Mouse (Mus musculus) left cerebral cortex, adult 8-10 months (tissue): Measurements from ENCODE around the gene Atcay. TPM values are rescaled to one million over a fixed set of nuclear protein-coding genes. Genes with fewer than 3 reads are reported as not detected.

ENCODE experiments used
- DNase-seq, 2 experiments: peaks; one replicate each; pipeline ENCODE4 v3.0.0; 2022; ENCODE audit warnings: low spot score in 2 of 2
- total RNA-seq, 4 experiments: library from RNA; stranded (reverse); gene quantifications; 2 replicates each; pipeline ENCODE4 v1.2.4; 2022

Gene Atcay
- 100 to 1,000 TPM; 165 to 189 (median 171) TPM for total RNA-seq

DNA sequence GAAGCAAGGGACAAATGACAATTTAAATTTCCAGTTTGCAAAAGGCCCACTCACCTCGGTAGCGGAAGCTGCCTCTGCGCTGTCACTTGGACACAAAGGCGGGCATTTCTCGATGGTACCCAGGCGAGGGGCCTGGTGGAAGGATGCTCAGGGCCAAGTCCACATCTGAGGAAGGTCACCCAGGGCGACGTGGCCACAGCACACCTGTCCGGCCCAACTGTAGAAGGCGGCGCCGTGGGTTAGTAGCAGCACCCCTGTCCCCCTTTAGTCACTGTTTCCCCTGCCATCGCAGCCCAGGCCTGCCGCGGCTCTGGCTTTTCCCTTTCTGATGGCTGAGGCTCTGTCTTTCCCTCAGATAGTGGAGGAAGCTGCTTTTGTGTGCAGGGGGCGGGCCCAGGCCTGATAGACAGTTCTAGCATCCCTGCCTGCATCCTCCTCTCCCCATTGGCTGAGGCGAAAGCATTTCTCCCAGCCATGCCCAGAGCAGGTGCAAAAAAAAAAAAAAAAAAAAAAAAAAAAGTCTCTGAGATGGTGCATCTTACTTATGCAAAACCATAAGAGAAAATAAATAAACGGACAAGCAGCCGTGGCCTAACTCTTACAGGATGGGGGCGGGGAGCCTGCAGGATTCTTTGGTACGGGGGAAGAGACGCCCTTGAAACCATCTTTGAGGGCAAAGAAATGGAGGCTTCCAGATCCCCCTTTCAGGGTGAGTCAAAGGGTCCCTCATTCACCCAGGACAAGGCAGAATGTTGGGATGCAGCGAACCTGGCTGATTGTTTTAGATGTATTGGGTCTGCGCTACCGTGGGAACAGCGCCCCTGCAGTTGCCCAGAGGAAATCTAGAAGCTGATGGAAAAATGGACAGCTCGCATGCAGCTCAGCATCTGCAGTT is at the start of gene Atcay:
Atcay (minus strand) TSS at position 396 of the 895 bp plus-strand sequence.
- peak; percentile 72 to 87 for DNase-seq

DNA sequence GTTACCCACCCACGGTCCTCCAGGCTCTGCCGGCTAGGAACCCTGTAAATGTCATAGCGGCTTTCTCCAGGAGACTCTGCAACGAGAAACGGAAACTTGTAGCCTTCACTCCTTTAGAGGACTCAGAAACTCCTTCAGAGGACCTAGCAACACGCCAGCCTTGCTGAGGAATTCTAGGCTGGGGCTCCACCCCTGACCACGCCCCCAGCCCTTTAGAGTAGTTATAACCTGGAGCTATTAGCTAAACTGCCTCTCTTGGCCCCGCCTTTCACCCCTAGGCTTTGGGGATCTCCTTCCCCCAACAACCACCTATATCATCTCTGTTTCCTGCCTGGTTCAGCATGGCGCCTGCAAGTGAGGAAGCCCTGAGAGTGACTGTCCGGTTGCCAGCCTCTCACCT is 48.9 kb upstream of the Atcay start:
- DNase-seq, result no peak

DNA sequence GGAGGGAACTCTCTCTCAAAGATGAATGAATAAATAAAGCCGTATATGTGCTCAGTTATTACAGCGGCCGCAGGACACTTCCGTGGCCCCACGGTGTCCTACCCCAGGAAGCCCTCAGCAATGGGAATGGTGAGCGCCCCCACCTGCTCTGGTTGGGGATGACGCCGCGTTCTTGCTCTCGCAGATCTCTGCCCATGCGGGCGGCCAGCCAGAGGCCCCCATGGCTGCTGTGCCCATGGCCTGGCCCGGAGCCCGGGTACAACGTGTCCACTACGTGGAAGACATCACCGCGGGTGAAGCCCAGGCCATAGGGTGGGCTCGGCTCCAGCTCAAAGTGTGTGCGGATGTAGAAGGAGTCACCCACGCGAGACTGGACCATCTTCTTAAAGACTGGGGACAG is 47.0 kb upstream of the Atcay start:
- DNase-seq, result no peak

DNA sequence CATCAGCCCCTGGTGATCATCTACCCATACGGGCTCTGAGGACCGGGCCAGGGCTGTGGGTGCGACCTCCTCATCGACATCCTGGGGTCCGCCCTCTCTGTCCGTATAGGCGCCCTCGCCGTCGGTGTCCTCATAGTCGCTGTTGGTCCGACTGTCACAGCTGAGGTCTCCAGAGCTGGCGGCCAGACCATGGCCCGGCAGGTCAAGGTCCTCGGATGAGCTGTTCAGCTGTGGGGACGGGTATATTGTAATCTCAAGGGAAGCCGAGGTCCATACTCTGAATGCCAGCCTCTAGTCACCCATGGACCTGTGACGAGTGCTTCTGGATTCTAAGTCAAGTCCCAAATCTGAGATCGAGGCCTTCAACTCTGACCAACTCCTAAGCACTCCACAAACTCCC is 43.2 kb upstream of the Atcay start:
- no peak for DNase-seq

DNA sequence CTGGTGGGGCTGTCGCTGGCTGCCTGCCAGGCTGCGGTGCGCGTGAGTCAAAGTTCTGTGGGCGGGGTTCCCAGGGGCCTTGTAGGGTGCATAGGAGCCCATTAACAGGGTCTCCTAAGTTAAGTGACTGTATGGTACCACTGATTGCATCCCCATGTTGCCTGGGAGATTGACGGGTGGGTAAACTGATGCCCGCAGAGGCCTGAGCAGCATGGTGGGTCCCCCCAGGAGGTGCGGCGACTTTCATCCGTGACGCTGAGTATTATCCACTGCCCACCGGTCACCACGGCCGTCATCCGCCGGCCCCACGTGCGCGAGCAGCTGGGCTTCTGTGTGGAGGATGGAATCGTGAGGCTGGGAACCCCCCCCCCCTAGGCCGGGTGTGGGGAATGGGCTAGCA is 41.7 kb upstream of the Atcay start:
- no peak for DNase-seq

DNA sequence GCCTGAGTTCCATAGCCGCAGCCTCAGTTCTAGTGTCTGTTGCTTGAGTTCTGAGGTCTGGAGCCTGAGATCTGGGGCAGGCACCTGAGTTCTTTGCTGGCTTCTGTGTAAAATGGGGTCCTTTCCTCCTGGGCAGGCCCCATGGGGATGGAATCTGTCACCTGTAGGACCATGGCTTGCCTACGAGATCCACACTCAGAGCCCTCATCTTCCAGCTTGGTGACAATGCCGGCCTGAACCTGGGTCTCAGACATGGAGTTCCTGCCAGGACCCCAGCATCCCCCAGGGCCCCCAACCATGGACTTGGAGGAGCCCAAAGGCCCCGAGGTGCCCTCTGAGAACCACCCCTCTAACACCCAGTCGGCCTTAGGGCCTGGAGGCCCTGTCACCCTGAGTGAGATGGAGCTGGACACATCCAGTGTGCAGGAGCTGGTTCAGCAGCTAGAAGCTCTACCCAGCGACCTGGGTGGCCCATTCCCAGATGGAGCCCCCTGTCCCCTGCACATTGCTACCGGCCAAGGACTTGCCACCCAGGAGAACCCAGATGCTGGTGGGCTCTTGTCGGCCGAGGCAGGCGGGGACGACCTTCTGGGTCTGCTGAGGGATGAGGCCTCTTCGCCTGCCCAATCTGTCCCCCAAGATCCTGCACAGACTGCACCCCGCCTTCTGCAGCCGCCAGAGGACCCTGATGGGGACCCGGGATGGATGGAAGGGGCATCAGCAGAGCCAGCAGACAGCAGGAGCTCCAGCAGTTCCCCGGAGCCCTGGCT is 38.2 kb upstream of the Atcay start:
- DNase-seq, result no peak

DNA sequence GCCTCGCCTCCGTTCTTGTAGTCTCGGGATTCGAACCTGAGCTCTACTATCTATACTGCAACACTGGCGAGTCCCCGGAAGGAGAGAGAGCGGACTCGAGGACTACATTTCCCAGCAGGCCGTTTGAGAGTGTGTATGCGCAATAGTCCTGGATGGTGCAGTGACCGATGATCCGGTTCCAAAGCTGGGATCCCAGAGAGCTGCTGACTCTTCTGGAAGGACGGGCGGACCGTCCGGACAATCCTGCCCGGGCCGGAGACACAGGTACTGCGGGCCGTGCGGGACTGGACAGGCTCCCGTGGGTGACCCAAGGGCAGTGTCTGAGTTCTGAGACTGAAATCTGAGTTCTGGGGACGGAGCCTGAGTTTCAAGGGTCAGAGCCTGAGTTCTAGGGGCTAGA is 37.4 kb upstream of the Atcay start:
- DNase-seq, result peak in 1 of 2 experiments; percentile 85

DNA sequence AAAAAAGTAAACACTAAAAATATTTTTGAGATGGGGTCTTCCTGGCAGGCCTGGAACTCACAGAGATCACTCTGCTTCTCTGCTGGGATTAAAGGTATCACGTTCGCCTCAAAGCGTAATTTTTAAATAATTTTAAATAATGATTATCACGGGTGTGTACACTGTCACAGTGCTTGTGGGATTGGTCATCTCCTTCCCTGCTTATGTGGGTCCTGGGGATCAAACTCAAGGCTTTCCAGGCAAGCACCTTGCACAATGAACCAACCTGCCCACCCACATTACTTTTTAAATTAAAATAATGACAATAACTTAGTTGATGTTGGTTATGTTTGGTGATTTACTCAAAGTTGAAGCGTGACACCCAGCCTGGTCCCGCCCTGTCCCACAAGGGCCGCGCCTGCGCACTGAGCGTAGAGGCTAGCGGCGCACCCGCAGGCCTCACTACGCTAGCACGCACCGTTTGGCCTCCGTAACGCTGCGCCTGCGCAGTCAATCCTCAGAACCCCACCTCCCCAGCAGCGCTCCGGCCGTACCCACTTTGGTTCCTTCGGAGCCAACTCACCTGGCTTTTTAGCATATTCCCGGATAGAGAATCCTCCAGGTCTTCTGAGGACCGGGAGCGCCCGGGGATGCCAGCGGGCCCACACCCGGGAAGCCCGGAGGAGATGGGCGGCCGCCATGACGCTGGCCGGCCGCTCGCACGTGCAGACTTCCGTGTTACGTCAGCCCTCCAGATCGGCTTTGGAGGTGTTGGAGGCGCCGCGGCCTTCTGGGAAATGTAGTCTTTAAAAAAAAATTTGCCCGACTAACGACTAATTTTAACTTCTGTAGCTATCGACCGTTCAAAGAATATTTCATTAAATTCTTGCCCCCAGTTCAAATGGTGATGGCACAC is 35.8 kb upstream of the Atcay start, which contains the start of the genes Mrpl54 and Apba3:
Mrpl54 (minus strand) TSS at position 724 of the 895 bp plus-strand sequence.
Apba3 (plus strand) TSS at position 750 of the 895 bp plus-strand sequence.
- peak; percentile 93 to 96 for DNase-seq

DNA sequence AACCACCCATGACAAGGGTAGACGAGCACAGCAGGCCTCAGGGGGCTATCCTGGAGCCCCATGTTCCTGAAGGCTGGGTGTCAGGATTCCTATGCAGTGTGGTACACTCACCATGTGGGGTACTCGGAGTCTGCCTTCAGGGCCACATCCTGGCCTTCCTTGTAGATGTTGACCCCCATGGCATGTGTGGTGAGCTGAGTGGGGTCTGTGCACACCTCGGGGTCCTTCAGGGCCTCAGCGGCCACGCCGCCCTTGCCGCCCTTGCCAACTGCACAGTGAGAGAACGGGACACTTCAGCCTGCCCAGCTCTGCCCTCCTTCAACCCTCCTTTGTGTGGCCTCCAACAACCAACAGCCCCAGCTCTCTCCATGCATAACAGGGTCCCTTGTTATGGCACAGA is 34.9 kb upstream of the Atcay start:
- DNase-seq, result no peak

DNA sequence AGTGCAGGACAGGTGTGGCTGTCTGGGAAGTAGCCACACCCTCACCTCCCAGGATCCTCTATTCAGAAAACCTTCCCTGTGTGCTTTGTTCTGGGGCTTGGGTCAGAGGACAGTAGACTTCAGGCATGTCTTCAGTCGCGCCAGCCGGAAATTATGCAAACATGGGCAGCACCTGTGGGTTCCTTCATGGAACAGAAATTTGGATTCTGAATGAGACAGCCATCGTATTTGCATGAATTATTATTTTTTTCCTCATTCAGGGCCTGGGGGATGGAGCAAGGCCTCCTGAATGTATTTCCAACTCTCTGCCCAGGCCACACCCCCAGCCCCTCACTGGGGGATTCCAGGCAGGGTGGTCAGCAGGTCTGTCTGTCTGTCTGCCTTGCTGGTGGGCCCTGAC is 30.4 kb upstream of the Atcay start:
- no peak for DNase-seq

DNA sequence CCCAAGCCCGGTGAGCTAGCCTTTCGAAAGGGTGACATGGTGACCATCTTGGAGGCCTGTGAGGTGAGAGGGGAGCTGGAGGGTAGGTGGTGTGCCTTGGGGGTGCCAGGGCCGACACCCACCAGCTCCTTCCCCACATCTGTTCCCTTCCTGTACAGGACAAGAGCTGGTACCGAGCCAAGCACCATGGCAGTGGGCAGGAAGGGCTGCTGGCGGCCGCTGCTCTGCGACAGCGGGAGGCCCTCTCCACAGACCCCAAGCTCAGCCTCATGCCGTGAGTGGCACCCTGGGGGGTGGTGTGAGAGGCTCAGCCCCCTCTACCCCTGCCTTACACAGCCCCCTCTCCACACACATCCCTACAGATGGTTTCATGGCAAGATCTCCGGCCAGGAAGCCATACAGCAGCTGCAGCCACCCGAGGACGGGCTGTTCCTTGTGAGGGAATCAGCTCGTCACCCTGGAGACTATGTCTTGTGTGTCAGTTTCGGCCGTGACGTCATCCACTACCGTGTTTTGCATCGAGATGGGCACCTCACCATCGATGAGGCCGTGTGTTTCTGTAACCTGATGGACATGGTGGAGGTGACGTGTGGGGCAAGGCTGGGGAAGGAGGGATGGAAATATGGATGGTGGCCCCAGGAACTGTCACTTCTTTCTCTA is 28.7 kb upstream of the Atcay start:
- no peak for DNase-seq

DNA sequence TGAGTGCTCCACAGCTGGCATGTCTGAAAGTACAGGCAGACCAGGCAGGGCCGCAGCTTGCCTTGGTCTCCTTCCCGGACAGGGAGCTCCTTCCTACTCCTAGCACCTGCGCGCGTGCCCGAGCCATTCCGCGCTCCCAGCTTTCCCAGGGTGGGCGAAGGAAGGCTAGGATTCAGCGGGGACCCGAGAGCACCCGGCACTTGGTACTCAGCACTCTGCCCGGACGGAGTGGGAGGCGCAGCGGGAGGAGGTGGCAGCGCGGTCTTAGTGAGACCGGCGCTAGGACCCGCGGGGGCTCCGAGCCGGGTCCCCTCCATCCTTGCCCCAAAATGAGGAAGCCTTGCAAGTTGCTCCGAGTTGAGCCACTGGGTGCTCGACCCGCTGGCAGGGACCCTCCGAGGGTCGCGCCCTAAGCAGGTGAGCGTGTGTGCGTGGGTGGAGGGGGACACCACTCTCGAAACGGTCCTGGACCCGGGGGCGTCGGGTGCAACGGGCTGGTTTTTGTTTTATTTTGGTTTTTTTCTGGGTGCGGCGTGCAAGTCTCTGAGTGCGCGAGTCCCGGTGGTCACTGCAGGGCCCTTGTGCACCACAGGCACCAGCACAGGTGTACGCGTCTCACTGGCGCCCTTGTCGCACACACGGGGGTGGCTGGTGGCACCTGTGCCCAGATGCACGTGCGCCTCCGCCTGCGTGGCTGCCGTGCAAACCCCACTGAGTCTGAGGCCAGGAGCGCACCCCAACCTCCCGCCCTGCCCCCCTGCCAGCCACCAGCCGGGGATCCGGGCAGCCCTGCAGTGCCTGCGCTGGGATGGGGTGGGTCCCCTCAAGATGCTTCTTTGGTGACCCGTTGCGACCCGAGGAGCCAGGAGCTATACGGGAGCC is 26.8 kb upstream of the Atcay start:
- DNase-seq, result peak in 1 of 2 experiments; percentile 53

DNA sequence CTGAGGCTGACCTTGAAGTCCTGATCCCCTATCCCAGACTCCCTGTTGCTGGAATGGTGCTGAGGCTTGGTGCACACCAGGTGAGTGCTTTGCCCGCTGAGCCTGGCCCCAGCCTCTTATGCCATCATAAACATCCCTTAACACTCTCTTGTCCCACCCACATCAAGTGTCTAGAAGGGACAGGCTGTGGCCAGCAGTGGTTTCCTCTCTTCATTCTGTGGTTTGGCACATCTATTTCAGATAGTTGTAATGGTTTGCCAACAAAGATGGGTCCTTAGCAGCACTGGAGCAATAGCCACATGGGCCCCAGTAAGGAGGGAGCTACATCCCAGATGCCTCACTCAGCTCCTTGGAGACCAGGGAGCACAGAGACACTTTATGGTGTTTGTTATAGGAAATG is 24.3 kb upstream of the Atcay start:
- no peak for DNase-seq

DNA sequence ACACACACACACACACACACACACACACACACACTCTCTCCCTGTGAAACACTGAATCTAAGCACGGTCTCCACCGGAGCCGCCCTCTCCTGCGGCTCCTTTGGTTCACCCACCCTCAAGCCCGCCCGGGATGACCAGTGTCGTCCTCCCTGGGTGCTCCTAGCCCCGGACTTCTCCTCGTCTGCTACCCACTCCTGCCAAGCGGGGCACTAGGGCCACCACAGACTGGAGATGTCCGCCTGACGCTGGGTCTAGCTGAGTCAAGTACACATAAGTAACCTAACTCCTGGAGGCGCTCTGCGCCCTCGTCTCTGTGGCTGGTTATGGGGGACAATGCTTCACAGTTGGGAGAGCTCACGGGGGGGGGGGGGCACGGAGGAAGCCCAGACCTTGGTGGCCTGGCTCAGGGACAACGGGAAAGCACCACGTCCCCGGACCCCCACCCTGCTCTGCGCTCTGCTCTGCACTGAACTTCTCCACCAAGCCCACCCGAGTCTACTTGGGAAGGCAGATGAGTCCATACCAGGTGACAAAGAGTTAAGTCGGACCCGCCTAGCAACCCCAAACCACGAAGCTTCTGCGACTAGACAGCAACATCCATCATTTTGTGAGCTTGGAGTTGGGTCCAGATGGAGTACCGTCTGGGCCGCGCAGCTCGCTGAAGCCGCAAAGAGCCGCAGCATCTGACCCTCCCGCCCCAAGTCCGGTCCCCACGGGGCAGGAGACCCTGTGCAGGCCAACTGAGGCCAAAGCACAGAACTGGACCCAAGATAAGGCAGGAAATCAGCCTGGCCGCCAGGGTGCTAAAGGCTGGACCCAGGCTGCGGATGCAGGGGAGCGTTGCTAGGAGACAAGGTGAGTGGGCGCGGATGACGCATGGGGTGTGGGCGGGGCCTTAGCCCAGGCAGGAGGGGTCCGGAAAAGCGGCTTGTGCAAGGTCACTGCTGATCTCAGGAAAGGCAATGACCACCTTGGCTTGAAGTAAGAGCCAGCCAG is 22.1 kb upstream of the Atcay start, which contains the start of gene Matk:
Matk (plus strand) TSS at position 512 of the 996 bp plus-strand sequence.
- DNase-seq, result peak; percentile 82 to 91

DNA sequence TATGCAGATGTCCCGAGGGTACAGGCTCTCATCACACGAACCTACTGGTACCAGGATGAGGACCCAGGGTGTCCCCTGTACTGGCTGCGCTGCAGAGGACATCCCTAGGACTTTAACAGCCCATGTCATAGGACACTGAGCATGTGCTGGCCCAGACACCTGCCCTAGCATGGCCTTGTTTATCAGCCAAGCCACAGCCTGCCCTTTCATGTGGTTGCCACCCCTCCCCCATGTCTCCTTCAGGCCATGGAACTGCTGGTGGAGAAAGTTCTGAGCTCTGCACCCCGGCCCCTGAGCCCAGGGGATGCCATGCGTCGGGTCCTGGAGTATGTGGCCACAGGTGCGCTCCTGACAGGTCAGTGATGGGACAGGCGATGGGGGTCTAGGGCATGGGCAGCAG is 18.8 kb upstream of the Atcay start:
- no peak for DNase-seq

DNA sequence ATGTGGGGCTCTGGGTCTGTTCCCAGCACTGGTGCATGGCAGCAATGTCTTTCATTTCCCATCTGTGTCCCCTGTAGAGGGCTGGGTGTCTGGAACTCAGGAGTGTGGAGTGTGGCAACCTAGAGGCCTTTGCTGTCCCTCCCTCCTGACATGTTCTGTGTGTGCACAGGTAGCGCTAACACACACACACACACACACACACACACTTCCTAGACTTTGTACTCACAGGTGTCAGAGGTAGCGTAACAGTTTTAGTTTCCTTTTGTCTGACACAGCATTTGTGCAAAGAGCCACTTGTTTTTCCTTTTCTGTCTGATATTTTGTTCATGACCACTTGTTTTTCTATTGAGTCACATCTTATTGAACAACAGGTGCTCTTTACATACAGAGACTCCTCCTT is 17.2 kb upstream of the Atcay start:
- no peak for DNase-seq

DNA sequence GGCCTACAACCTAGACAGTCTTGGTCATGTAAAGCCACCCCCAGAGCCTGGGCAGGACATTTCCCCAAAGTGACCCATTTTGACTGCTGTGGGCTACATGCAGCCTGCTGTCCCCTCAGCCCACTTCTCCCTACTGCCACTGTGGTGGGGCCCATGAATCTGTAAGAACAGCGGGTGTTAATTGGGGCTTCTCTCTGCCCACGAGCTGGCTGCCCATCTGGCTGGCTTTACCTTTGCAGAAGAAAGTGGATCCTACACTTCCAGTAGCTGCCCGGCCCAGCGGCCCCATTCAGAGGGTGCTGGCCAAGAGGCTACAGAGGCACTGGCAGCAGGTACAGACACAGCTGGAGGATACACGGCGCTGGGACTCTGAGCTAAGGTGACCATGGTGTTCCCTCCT is 14.5 kb upstream of the Atcay start:
- DNase-seq, result no peak

DNA sequence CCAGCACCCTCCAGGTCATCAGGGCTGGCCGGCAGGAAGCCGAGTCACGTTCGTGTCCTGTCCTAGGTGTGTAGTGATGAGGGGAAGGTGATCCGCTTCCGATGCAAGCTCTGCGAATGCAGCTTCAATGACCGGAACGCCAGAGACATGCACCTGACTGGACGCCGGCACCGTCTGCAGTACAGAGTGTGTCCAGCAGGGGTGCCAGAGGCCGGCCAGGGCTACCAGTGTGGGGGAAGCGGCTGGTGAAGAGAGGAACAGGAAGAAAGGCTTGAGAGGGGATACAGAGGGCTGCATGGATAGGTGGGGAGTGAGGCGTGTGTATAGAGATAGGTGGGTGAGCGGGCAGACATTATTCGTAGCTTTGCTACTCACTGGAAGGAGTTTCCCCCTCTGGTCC is 14.0 kb upstream of the Atcay start:
- DNase-seq, result no peak
